Mouse (Mus musculus) kidney, embryonic 16.5 days (tissue): Measurements from ENCODE around the gene Hacl1. TPM values are rescaled to one million over a fixed set of nuclear protein-coding genes. Genes with fewer than 3 reads are reported as not detected.

Source experiments
- ATAC-seq: fragments of 200-750 bp; cut with Nextera tagmentation; 2 replicates; pipeline ENCODE4 v1.8.0; 2017; ENCODE audit warnings: moderate TSS enrichment; ENCODE audit not compliant: low FRiP score, low TSS enrichment
- H3K27ac ChIP-seq: fragments of 300-500 bp; sonication (generic); 2 replicates; pipeline ENCODE4 v1.5.1; 2014; ENCODE audit warnings: low read length
- H3K27me3 ChIP-seq: fragments of 300-500 bp; sonication (generic); 2 replicates; pipeline ENCODE4 v1.6.1; 2014; ENCODE audit warnings: low read length, control low read depth, mixed read lengths; ENCODE audit not compliant: insufficient read depth
- H3K36me3 ChIP-seq: fragments of 300-500 bp; sonication (generic); 2 replicates; pipeline ENCODE4 v1.6.1; 2014; ENCODE audit warnings: low read length, control low read depth, mixed read lengths; ENCODE audit not compliant: insufficient read depth
- H3K4me1 ChIP-seq: fragments of 300-500 bp; sonication (generic); 2 replicates; pipeline ENCODE4 v1.6.1; 2014; ENCODE audit warnings: low read length, control low read depth, mixed read lengths; ENCODE audit not compliant: insufficient read depth
- H3K4me2 ChIP-seq: fragments of 300-500 bp; sonication (generic); replicated peaks from 2 replicates; pipeline ENCODE4 v1.6.1; 2014; ENCODE audit warnings: low read depth, low read length
- H3K4me3 ChIP-seq: fragments of 300-500 bp; sonication (generic); 2 replicates; pipeline ENCODE4 v1.5.1; 2014; ENCODE audit warnings: mild to moderate bottlenecking, low read length
- H3K9ac ChIP-seq: fragments of 300-500 bp; sonication (generic); replicated peaks from 2 replicates; pipeline ENCODE4 v1.6.1; 2014; ENCODE audit warnings: low read length
- H3K9me3 ChIP-seq: fragments of 300-500 bp; sonication (generic); 2 replicates; pipeline ENCODE4 v1.6.1; 2016; ENCODE audit warnings: low read length, control low read depth
- WGBS: fragments of 180-500 bp; shearing (Covaris S2); extraction: QIAGEN DNeasy Blood & Tissue Kit; methylation state at CpG from one replicate; pipeline ENCODE4 v1.1.7; 2014; 5-methylcytosine and 5-hydroxymethylcytosine counted together
- polyA plus RNA-seq: library from polyadenylated mRNA; unstranded; fragments of >200 nt; fragmentation: Nextera tagmentation; extraction: Ambion mirVana; gene quantifications from 2 replicates; pipeline ENCODE4 v1.2.1, GENCODE M21; 2015

Gene Hacl1
- polyA plus RNA-seq, 1 experiment from 2014 or later: 39.3 TPM

- 76% methylated on average over 8 of the region's 8 CpGs for WGBS
- no peaks in the 10 kb centered on the region for H3K27me3 ChIP-seq
- H3K4me1 ChIP-seq: no peaks in the 10 kb centered on the region
- no peaks in the 10 kb centered on the region for H3K36me3 ChIP-seq
- no peaks in the 10 kb centered on the region for H3K9me3 ChIP-seq
- no peak overlapping the region for H3K4me2 ChIP-seq
- no peak overlapping the region for H3K4me3 ChIP-seq
- H3K27ac ChIP-seq: no peak overlapping the region
- no peak overlapping the region for H3K9ac ChIP-seq
- ATAC-seq: no peak
Measured at GRCm38 (mm10) chr14:31586451-31586850, 54.6 kb downstream of the Hacl1 start.

DNA sequence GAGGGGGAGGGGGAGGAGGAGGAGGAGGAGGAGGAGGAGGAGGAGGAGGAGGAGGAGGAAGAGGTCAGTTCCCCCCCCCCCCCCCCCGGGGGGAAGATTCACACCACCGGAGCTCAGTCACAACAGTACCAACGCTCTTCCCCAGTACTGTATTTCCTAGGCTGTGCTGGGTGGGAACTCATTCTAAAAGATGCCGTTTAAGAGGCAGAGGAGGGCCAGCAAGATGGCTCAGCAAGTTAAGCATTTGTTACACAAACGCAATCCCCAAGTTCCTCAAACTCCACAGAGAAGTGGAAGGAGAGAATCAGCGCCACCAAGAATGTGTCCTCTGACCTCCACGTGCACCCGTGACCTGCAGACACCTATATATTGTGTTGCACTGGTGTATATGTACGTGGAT is 58.0 kb downstream of the Hacl1 start:
- no peak overlapping the region for H3K4me3 ChIP-seq
- H3K9ac ChIP-seq: no peak overlapping the region
- H3K4me2 ChIP-seq: no peak overlapping the region
- H3K4me1 ChIP-seq: no peaks in the 10 kb centered on the region
- no peak overlapping the region for H3K27ac ChIP-seq
- ATAC-seq: no peak
- no peaks in the 10 kb centered on the region for H3K9me3 ChIP-seq
- no peaks in the 10 kb centered on the region for H3K36me3 ChIP-seq
- WGBS: 85% methylated on average over 7 of the region's 9 CpGs
- no peaks in the 10 kb centered on the region for H3K27me3 ChIP-seq

- no peak for ATAC-seq
- Histone ChIP-seq H3K9ac (no peak overlapping the region), H3K4me3 (no peak overlapping the region), H3K9me3 (no peaks in the 10 kb centered on the region), H3K4me2 (no peak overlapping the region), H3K36me3 (no peaks in the 10 kb centered on the region), H3K4me1 (no peaks in the 10 kb centered on the region), H3K27ac (no peak overlapping the region), H3K27me3 (no peaks in the 10 kb centered on the region)
- WGBS: 54% methylated on average over 9 of the region's 9 CpGs
Measured at GRCm38 (mm10) chr14:31577966-31578735, 62.9 kb downstream of the Hacl1 start.

DNA sequence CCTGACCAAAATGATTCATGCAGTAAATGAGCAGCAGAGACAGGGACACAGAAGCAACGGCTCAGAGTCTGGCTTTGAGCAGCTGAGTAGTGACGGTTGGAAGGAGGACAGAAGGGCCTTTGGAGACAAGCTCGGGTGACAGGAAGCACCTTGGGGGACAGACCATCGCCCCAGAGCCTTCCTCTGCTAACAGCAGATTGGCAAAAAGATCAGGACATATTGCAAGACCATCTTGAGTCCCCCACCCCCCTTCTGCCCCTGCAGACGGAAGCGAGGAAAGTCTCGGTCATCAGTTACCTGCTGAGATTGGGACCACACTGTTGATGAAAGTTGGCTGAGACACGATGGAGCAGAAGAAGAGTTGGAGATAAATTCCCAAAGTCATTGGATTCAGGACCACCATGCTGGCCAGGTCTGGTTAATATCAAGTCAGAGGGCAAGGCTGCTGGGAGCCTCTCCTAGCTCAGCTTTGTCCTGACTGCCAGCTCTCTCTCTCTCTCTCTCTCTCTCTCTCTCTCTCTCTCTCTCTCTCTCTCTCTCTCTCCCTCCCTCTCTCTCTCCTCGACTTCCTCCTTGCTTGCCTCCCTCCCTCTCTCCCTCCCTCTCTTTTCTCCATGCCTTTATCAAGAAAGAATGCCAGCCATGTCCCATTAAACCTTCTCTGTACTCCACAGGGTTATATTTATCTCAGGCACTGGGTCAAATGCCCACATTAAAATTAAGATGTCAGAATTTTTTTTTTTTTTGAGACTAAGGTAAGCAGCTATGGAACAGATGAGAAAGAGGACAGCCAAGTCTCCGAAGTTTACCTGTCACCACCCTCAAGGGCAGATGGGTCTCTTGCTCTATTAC is 64.0 kb downstream of the Hacl1 start:
- H3K4me1 ChIP-seq: no peaks in the 10 kb centered on the region
- H3K27ac ChIP-seq: no peak overlapping the region
- no peak overlapping the region for H3K4me3 ChIP-seq
- no peak overlapping the region for H3K4me2 ChIP-seq
- H3K27me3 ChIP-seq: no peaks in the 10 kb centered on the region
- WGBS: 52% methylated on average over 10 of the region's 10 CpGs
- H3K9me3 ChIP-seq: no peaks in the 10 kb centered on the region
- no peaks in the 10 kb centered on the region for H3K36me3 ChIP-seq
- H3K9ac ChIP-seq: no peak overlapping the region
- ATAC-seq: no peak

DNA sequence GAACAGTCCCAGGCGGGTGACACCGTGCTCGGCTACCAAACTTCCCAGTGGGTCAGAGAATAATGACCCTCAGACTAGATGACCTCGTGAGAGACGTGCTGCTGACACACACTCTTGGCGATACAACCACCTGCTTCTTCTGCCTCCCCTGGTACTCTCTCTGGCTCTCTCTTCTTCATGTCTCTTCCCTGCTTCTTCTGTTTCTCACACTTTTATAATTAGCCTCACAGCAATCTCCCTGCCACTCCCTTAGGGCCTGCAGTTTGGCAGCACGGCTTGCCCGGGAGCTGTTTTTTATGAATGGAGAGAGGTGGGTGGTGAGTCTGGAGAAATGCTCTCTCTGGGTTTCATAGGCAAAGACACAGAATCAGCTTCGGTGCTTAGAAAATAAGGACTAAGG is 65.2 kb downstream of the Hacl1 start:
- no peaks in the 10 kb centered on the region for H3K4me1 ChIP-seq
- H3K27me3 ChIP-seq: no peaks in the 10 kb centered on the region
- no peak overlapping the region for H3K9ac ChIP-seq
- H3K4me2 ChIP-seq: no peak overlapping the region
- H3K27ac ChIP-seq: no peak overlapping the region
- no peak for ATAC-seq
- H3K9me3 ChIP-seq: no peaks in the 10 kb centered on the region
- no peak overlapping the region for H3K4me3 ChIP-seq
- 57% methylated on average over 9 of the region's 9 CpGs for WGBS
- no peaks in the 10 kb centered on the region for H3K36me3 ChIP-seq

DNA sequence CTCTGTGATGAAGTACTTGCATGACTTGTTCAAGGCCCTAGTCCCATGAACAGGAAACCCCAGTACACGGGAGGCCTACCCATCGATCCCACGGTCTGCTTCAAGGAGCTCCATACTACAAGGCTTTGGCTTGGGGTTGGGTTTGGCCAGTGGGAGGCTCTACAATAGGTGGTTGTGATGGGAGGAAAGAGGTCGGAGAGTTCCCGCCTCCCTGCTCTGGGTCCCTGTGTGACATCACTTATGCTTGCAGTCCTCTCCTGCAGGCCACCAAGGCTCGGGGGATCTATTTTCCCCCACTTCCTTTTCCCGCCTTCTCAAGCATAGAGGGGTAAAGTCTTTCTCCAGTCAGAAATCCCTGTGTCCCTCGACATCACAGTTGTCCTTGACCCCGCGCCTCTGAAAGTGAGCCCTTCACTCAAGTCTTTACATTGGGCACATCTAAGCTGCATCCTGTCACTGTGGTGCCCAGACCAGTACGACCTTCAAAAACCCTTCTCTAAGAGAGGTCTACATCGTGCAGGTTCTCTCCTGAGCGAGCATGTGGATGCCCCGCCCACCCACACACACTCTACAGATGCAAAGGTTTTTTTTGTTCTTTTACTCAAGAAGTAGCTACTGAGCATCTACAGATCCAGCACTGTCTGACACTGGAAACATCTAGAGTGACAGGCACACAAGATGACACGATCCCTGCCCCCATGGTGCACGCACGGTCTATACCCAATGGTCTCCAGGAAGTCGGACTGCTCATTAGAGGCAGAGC is 66.0 kb downstream of the Hacl1 start:
- WGBS: 90% methylated on average over 18 of the region's 18 CpGs
- Histone ChIP-seq H3K36me3 (no peaks in the 10 kb centered on the region), H3K9ac (no peak overlapping the region), H3K4me3 (no peak overlapping the region), H3K4me1 (no peaks in the 10 kb centered on the region), H3K27ac (no peak overlapping the region), H3K27me3 (no peaks in the 10 kb centered on the region), H3K9me3 (no peaks in the 10 kb centered on the region), H3K4me2 (no peak overlapping the region)
- ATAC-seq: no peak

- Histone ChIP-seq H3K27me3 (no peaks in the 10 kb centered on the region), H3K4me3 (no peak overlapping the region), H3K4me2 (no peak overlapping the region), H3K9ac (no peak overlapping the region), H3K4me1 (no peaks in the 10 kb centered on the region), H3K27ac (no peak overlapping the region), H3K9me3 (no peaks in the 10 kb centered on the region), H3K36me3 (no peaks in the 10 kb centered on the region)
- ATAC-seq: no peak
- WGBS: 67% methylated on average over 9 of the region's 9 CpGs
Measured at GRCm38 (mm10) chr14:31572561-31573175, 68.4 kb downstream of the Hacl1 start.

- Histone ChIP-seq H3K9ac (no peak overlapping the region), H3K27me3 (no peaks in the 10 kb centered on the region), H3K4me1 (no peaks in the 10 kb centered on the region), H3K9me3 (no peaks in the 10 kb centered on the region), H3K4me2 (no peak overlapping the region), H3K27ac (no peak overlapping the region), H3K36me3 (no peaks in the 10 kb centered on the region), H3K4me3 (no peak overlapping the region)
- ATAC-seq: no peak
- WGBS: 88% methylated on average over 5 of the region's 5 CpGs
Measured at GRCm38 (mm10) chr14:31571419-31571818, 69.7 kb downstream of the Hacl1 start.

DNA sequence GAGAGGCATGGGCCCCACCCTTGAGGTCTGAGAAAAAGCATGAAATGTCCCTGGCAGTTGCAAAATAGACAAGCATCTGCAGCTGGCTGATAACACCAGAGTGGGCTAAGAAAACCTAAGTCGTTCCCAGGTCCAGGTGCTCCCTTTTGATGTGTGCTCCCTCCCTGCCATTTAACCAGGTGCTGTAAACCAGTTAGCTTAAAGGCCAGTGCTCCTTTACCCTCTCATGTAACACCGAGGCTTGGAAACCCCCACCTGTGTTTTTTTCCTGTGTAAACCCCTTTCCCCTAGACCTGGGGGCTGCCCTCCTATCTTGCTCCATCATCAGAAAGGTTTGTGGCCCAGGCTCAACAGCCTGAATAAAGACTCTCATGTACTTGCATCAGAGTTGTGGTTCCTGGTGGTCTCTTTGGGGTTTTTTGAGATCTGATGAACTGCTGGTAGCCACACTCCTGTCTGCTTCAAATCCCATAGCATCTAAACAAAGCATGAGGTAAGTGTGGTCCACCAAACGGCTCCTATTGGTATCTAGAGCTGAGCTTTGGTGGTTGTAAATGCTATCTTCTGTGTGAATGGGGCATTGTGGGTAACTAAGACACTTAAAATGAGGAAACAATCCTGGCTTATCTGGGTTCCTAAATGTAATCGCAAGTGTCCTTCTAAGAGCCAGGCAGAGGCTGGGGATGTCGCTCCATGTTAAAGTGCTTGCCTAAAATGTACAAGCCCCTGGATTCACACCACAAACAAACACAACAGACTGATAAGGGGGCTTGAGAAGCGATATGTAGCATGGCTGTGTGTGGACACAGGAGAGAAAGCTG is 70.7 kb downstream of the Hacl1 start:
- Histone ChIP-seq H3K4me2 (no peak overlapping the region), H3K27me3 (no peaks in the 10 kb centered on the region), H3K4me3 (no peak overlapping the region), H3K4me1 (peaks cover 6% of the 10 kb centered on the region), H3K9ac (no peak overlapping the region), H3K9me3 (no peaks in the 10 kb centered on the region), H3K36me3 (no peaks in the 10 kb centered on the region), H3K27ac (no peak overlapping the region)
- 66% methylated on average over 6 of the region's 6 CpGs for WGBS
- ATAC-seq: no peak
